Mouse (Mus musculus) bone marrow, adult 2 months (tissue): ENCODE data around the gene Galnt6.

Experiments used
- CTCF ChIP-seq: fragments of 200-500 bp; IDR thresholded peaks from 2 replicates; pipeline ENCODE4 v1.5.1; 2011; ENCODE audit warnings: low read length, control low read depth; ENCODE audit not compliant: control insufficient read depth, insufficient read depth
- POLR2A ChIP-seq: fragments of 200-500 bp; IDR thresholded peaks from 2 replicates; pipeline ENCODE4 v1.6.1; 2011; ENCODE audit warnings: low read depth, mild to moderate bottlenecking, control low read depth, low read length, borderline replicate concordance; ENCODE audit not compliant: control insufficient read depth

- TF ChIP-seq CTCF = no peak
- TF ChIP-seq POLR2A = no peak
Measured at GRCm38 (mm10) chr15:100678581-100678980, 50.6 kb downstream of the Galnt6 start.
